Mouse (Mus musculus) cerebellum, adult 2 months (tissue): ENCODE measurements around the gene Aldh16a1.

Source experiments
- CTCF ChIP-seq: fragments of 200-500 bp; IDR thresholded peaks from 2 replicates; pipeline ENCODE4 v1.5.1; 2011; ENCODE audit warnings: low read depth, mild to moderate bottlenecking, control low read depth, low read length, moderate library complexity, borderline replicate concordance; ENCODE audit not compliant: insufficient read depth
- POLR2A ChIP-seq: fragments of 200-500 bp; IDR thresholded peaks from 2 replicates; pipeline ENCODE4 v1.6.1; 2011; ENCODE audit warnings: low read length, control low read depth, borderline replicate concordance; ENCODE audit not compliant: insufficient read depth

- TF ChIP-seq POLR2A (no peak), CTCF (no peak)
These were observed 31.2 kb downstream of the Aldh16a1 start for GRCm38 (mm10) chr7:45123186-45123570.
